Mouse (Mus musculus) ES-E14 (cell line): ENCODE results near the gene Foxd2.

ENCODE experiments used
- MAFK ChIP-seq: IDR thresholded peaks from 2 replicates; pipeline ENCODE4 v1.6.1; 2014; ENCODE audit warnings: mild to moderate bottlenecking, low read depth, low read length, inconsistent platforms; ENCODE audit not compliant: insufficient read depth
- ZC3H11A ChIP-seq: IDR thresholded peaks from 2 replicates; pipeline ENCODE4 v1.6.1; 2012; ENCODE audit warnings: low read depth, mild to moderate bottlenecking, inconsistent platforms, low read length, borderline replicate concordance

DNA sequence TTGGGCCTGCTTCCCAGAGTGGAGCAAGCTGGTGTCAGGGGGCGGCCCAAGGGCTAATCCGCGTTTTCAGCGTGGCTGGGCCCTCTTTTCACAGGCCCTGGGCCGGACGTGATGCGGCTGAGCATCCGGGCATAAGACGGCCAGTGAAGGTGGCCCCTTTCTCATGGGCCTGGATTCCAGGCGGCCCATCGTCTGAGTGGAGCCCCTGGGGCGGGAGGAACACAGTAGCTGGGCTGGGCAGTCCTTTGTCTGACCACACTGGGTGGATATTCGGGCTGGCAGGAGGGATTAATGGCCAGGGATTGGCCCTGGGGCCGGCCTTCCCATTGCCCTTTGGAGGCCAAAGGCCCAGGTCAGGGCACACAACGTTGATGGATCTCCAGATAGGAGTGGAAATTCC, 20.5 kb upstream of the Foxd2 start:
- TF ChIP-seq MAFK, result no peak
- no peak for TF ChIP-seq ZC3H11A
